Mouse (Mus musculus): ENCODE measurements around the gene Gm9195. TPM values are rescaled to one million over a fixed set of nuclear protein-coding genes. Genes with fewer than 3 reads are reported as not detected.

Gene Gm9195
- polyA plus RNA-seq, 1 experiment, result not detected

- Histone ChIP-seq H3K4me3 (ENCODE audit: insufficient read depth, low read depth, low read length) (no peak overlapping the region), H3K4me1 (ENCODE audit: control insufficient read depth, insufficient read depth, low read length) (no peaks in the 10 kb centered on the region; the same call in 1 of the 2 replicates), H3K27ac (ENCODE audit: insufficient read depth, low read depth, low read length) (no peak overlapping the region)
- TF ChIP-seq CTCF (IDR thresholded peaks at IDR 0.05; ENCODE audit: insufficient read depth, low read depth, low read length) (no peak), POLR2A (IDR thresholded peaks at IDR 0.05; ENCODE audit: insufficient read depth, low read depth, low read length) (no peak)
- WGBS, result 79% methylated on average over 4 of the region's 4 CpGs
These were observed 102.3 kb downstream of the Gm9195 start for GRCm38 (mm10) chr14:72389288-72389687.

- Histone ChIP-seq H3K27ac (ENCODE audit: insufficient read depth, low read depth, low read length) (no peak overlapping the region), H3K4me3 (ENCODE audit: insufficient read depth, low read depth, low read length) (no peak overlapping the region), H3K4me1 (ENCODE audit: control insufficient read depth, insufficient read depth, low read length) (no peaks in the 10 kb centered on the region)
- WGBS, result 27% methylated on average over 2 of the region's 2 CpGs
- TF ChIP-seq CTCF (IDR thresholded peaks at IDR 0.05; ENCODE audit: insufficient read depth, low read depth, low read length) (no peak), POLR2A (IDR thresholded peaks at IDR 0.05; ENCODE audit: insufficient read depth, low read depth, low read length) (no peak)
These were observed 114.4 kb downstream of the Gm9195 start for GRCm38 (mm10) chr14:72377224-72377623.

Other genes starting within 250 kb of the Gm9195 start
- not detected in 2 replicates for gene Fndc3a, start 218.2 kb upstream of the Gm9195 start, polyA plus RNA-seq (2012; ENCODE audit: insufficient read depth, insufficient read length, low replicate concordance, missing spikeins)